Mouse (Mus musculus): ENCODE results near the gene Ttn. TPM values are rescaled to one million over a fixed set of nuclear protein-coding genes. Genes with fewer than 3 reads are reported as not detected.

The Ttn gene
- polyA plus RNA-seq, 1 experiment from 2014 or later = 10.6 TPM

GRCm38 (mm10) chr2:76981717-76982116, 630 bp downstream of the Ttn start:
- Histone ChIP-seq H3K4me3 (no peak overlapping the region), H3K27ac (no peak overlapping the region), H3K4me2 (replicated peaks) (no peak overlapping the region), H3K36me3 (no peaks in the 10 kb centered on the region), H3K9ac (no peak overlapping the region), H3K4me1 (no peaks in the 10 kb centered on the region), H3K9me3 (no peaks in the 10 kb centered on the region), H3K27me3 (replicated peaks) (no peaks in the 10 kb centered on the region)
- 83% methylated on average over 5 of the region's 5 CpGs for WGBS
- no peak for ATAC-seq (ENCODE audit: low FRiP score, low read depth)

GRCm38 (mm10) chr2:76980146-76980545, 2.2 kb downstream of the Ttn start:
- Histone ChIP-seq H3K4me2 (replicated peaks) (no peak overlapping the region), H3K4me1 (no peaks in the 10 kb centered on the region), H3K36me3 (no peaks in the 10 kb centered on the region), H3K9me3 (no peaks in the 10 kb centered on the region), H3K27me3 (replicated peaks) (no peaks in the 10 kb centered on the region), H3K27ac (no peak overlapping the region), H3K4me3 (no peak overlapping the region), H3K9ac (no peak overlapping the region)
- ATAC-seq (ENCODE audit: low FRiP score, low read depth) = no peak
- WGBS = 55% methylated on average over 9 of the region's 9 CpGs

- H3K4me3 ChIP-seq = no peak overlapping the region
- H3K4me2 ChIP-seq (replicated peaks) = no peak overlapping the region
- H3K27me3 ChIP-seq (replicated peaks) = no peaks in the 10 kb centered on the region
- ATAC-seq (ENCODE audit: low FRiP score, low read depth) = no peak
- H3K9me3 ChIP-seq = no peaks in the 10 kb centered on the region
- H3K27ac ChIP-seq = no peak overlapping the region
- WGBS = 81% methylated on average over 6 of the region's 6 CpGs
- no peak overlapping the region for H3K9ac ChIP-seq
- H3K4me1 ChIP-seq = no peaks in the 10 kb centered on the region
- H3K36me3 ChIP-seq = no peaks in the 10 kb centered on the region
Observed at GRCm38 (mm10) chr2:76977650-76978049, 4.7 kb downstream of the Ttn start.

- H3K4me3 ChIP-seq = no peak overlapping the region
- no peak overlapping the region for H3K27ac ChIP-seq
- no peaks in the 10 kb centered on the region for H3K27me3 ChIP-seq (replicated peaks)
- H3K9ac ChIP-seq = no peak overlapping the region
- H3K9me3 ChIP-seq = no peaks in the 10 kb centered on the region
- no peaks in the 10 kb centered on the region for H3K4me1 ChIP-seq
- WGBS = 69% methylated on average over 4 of the region's 4 CpGs
- no peak overlapping the region for H3K4me2 ChIP-seq (replicated peaks)
- ATAC-seq (ENCODE audit: low FRiP score, low read depth) = no peak
- no peaks in the 10 kb centered on the region for H3K36me3 ChIP-seq
Observed at GRCm38 (mm10) chr2:76972051-76972450, 10.3 kb downstream of the Ttn start.

GRCm38 (mm10) chr2:76971069-76971468, 11.3 kb downstream of the Ttn start:
- Histone ChIP-seq H3K27me3 (replicated peaks) (no peaks in the 10 kb centered on the region), H3K4me1 (no peaks in the 10 kb centered on the region), H3K9ac (no peak overlapping the region), H3K9me3 (no peaks in the 10 kb centered on the region), H3K4me3 (no peak overlapping the region), H3K4me2 (replicated peaks) (no peak overlapping the region), H3K27ac (no peak overlapping the region), H3K36me3 (no peaks in the 10 kb centered on the region)
- 72% methylated on average over 5 of the region's 5 CpGs for WGBS
- ATAC-seq (ENCODE audit: low FRiP score, low read depth) = peak; percentile 57; the same call in 1 of the 2 replicates

- 36% methylated on average over 4 of the region's 4 CpGs for WGBS
- Histone ChIP-seq H3K9me3 (no peaks in the 10 kb centered on the region), H3K27me3 (replicated peaks) (no peaks in the 10 kb centered on the region), H3K4me3 (no peak overlapping the region), H3K36me3 (no peaks in the 10 kb centered on the region), H3K4me1 (no peaks in the 10 kb centered on the region), H3K9ac (no peak overlapping the region), H3K27ac (no peak overlapping the region), H3K4me2 (replicated peaks) (no peak overlapping the region)
- peak; percentile 61; the same call in 1 of the 2 replicates for ATAC-seq (ENCODE audit: low FRiP score, low read depth)
Observed at GRCm38 (mm10) chr2:76970669-76971068, 11.7 kb downstream of the Ttn start.

GRCm38 (mm10) chr2:76970204-76970603, 12.1 kb downstream of the Ttn start:
- no peak overlapping the region for H3K27ac ChIP-seq
- H3K4me2 ChIP-seq (replicated peaks) = no peak overlapping the region
- no peaks in the 10 kb centered on the region for H3K9me3 ChIP-seq
- H3K27me3 ChIP-seq (replicated peaks) = no peaks in the 10 kb centered on the region
- H3K36me3 ChIP-seq = no peaks in the 10 kb centered on the region
- H3K9ac ChIP-seq = no peak overlapping the region
- ATAC-seq (ENCODE audit: low FRiP score, low read depth) = no peak
- 80% methylated on average over 6 of the region's 6 CpGs for WGBS
- H3K4me1 ChIP-seq = no peaks in the 10 kb centered on the region
- H3K4me3 ChIP-seq = no peak overlapping the region

- H3K27ac ChIP-seq = no peak overlapping the region
- H3K9ac ChIP-seq = no peak overlapping the region
- ATAC-seq (ENCODE audit: low FRiP score, low read depth) = no peak
- H3K4me2 ChIP-seq (replicated peaks) = no peak overlapping the region
- no peak overlapping the region for H3K4me3 ChIP-seq
- no peaks in the 10 kb centered on the region for H3K36me3 ChIP-seq
- H3K4me1 ChIP-seq = no peaks in the 10 kb centered on the region
- 86% methylated on average over 21 of the region's 21 CpGs for WGBS
- H3K27me3 ChIP-seq (replicated peaks) = no peaks in the 10 kb centered on the region
- H3K9me3 ChIP-seq = no peaks in the 10 kb centered on the region
Observed at GRCm38 (mm10) chr2:76969637-76970036, 12.7 kb downstream of the Ttn start.

- Histone ChIP-seq H3K36me3 (no peaks in the 10 kb centered on the region), H3K27me3 (replicated peaks) (no peaks in the 10 kb centered on the region), H3K4me3 (no peak overlapping the region), H3K4me1 (no peaks in the 10 kb centered on the region), H3K9ac (no peak overlapping the region), H3K27ac (no peak overlapping the region), H3K4me2 (replicated peaks) (no peak overlapping the region), H3K9me3 (no peaks in the 10 kb centered on the region)
- ATAC-seq (ENCODE audit: low FRiP score, low read depth) = peak; percentile 70; the same call in 1 of the 2 replicates
- 38% methylated on average over 8 of the region's 8 CpGs for WGBS
Observed at GRCm38 (mm10) chr2:76968919-76969318, 13.4 kb downstream of the Ttn start.

GRCm38 (mm10) chr2:76966582-76966981, 15.8 kb downstream of the Ttn start:
- H3K9me3 ChIP-seq = no peaks in the 10 kb centered on the region
- H3K36me3 ChIP-seq = no peaks in the 10 kb centered on the region
- no peak for ATAC-seq (ENCODE audit: low FRiP score, low read depth)
- H3K27me3 ChIP-seq (replicated peaks) = no peaks in the 10 kb centered on the region
- no peak overlapping the region for H3K4me3 ChIP-seq
- 93% methylated on average over 6 of the region's 6 CpGs for WGBS
- H3K27ac ChIP-seq = no peak overlapping the region
- H3K4me2 ChIP-seq (replicated peaks) = no peak overlapping the region
- no peaks in the 10 kb centered on the region for H3K4me1 ChIP-seq
- H3K9ac ChIP-seq = no peak overlapping the region

GRCm38 (mm10) chr2:76966013-76966412, 16.3 kb downstream of the Ttn start:
- H3K4me2 ChIP-seq (replicated peaks) = no peak overlapping the region
- no peak for ATAC-seq (ENCODE audit: low FRiP score, low read depth)
- no peaks in the 10 kb centered on the region for H3K4me1 ChIP-seq
- WGBS = 83% methylated on average over 2 of the region's 2 CpGs
- H3K9me3 ChIP-seq = no peaks in the 10 kb centered on the region
- H3K27me3 ChIP-seq (replicated peaks) = no peaks in the 10 kb centered on the region
- H3K9ac ChIP-seq = no peak overlapping the region
- H3K27ac ChIP-seq = no peak overlapping the region
- H3K4me3 ChIP-seq = no peak overlapping the region
- H3K36me3 ChIP-seq = no peaks in the 10 kb centered on the region

- H3K27ac ChIP-seq = no peak overlapping the region
- H3K9me3 ChIP-seq = no peaks in the 10 kb centered on the region
- H3K27me3 ChIP-seq (replicated peaks) = no peaks in the 10 kb centered on the region
- no peak overlapping the region for H3K4me3 ChIP-seq
- H3K36me3 ChIP-seq = no peaks in the 10 kb centered on the region
- H3K4me1 ChIP-seq = no peaks in the 10 kb centered on the region
- no peak overlapping the region for H3K4me2 ChIP-seq (replicated peaks)
- 87% methylated on average over 7 of the region's 7 CpGs for WGBS
- ATAC-seq (ENCODE audit: low FRiP score, low read depth) = no peak
- no peak overlapping the region for H3K9ac ChIP-seq
Observed at GRCm38 (mm10) chr2:76965542-76965941, 16.8 kb downstream of the Ttn start.

- no peaks in the 10 kb centered on the region for H3K27me3 ChIP-seq (replicated peaks)
- no peak overlapping the region for H3K4me2 ChIP-seq (replicated peaks)
- 85% methylated on average over 6 of the region's 6 CpGs for WGBS
Observed at GRCm38 (mm10) chr2:76962045-76962432, 20.3 kb downstream of the Ttn start.

More at GRCm38 (mm10) chr2:76962045-76962432, 20.3 kb downstream of the Ttn start:
- Histone ChIP-seq H3K9ac (no peak overlapping the region), H3K9me3 (no peaks in the 10 kb centered on the region), H3K4me1 (no peaks in the 10 kb centered on the region), H3K27ac (no peak overlapping the region), H3K4me3 (no peak overlapping the region), H3K36me3 (no peaks in the 10 kb centered on the region)
- ATAC-seq (ENCODE audit: low FRiP score, low read depth) = no peak

Measured in neural tube, embryonic 12.5 days (tissue).